Mouse (Mus musculus) cerebellum, adult 2 months (tissue): ENCODE data around the gene Wtip.

Source experiments
- CTCF ChIP-seq: fragments of 200-500 bp; IDR thresholded peaks from 2 replicates; pipeline ENCODE4 v1.5.1; 2011; ENCODE audit warnings: low read depth, mild to moderate bottlenecking, control low read depth, low read length, moderate library complexity, borderline replicate concordance; ENCODE audit not compliant: insufficient read depth
- POLR2A ChIP-seq: fragments of 200-500 bp; IDR thresholded peaks from 2 replicates; pipeline ENCODE4 v1.6.1; 2011; ENCODE audit warnings: low read length, control low read depth, borderline replicate concordance; ENCODE audit not compliant: insufficient read depth

DNA sequence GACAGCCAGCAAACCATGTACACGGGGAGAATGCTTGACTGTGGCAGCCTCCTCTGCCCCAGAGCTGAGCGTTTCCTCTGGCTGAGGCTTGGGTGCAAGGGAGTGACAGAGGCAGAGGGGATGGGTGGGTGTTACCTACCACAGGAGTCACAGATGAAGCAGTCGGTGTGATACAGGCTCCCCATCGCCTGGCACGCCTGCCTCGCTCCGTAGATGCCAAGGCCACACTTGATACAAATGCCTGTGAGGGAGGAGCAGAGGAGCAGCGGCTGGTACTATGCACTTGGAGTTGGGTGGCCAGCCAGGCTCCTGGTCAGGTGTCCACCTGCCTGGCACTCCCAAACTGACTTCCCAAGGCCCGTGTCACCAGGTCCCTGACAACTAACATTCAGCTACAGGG, 7.7 kb downstream of the Wtip start:
- TF ChIP-seq CTCF (no peak), POLR2A (no peak)
